Mouse (Mus musculus) bone marrow macrophage, adult 2 months (primary cell): ENCODE measurements around the gene Prune1.

ENCODE experiments used
- CTCF ChIP-seq: IDR thresholded peaks from 2 replicates; pipeline ENCODE4 v1.5.1; 2012; ENCODE audit warnings: low read depth, mild to moderate bottlenecking, low read length, moderate library complexity
- POLR2A ChIP-seq: IDR thresholded peaks from 2 replicates; pipeline ENCODE4 v1.6.1; 2012; ENCODE audit warnings: mild to moderate bottlenecking, low read depth, low read length, borderline replicate concordance

GRCm38 (mm10) chr3:95313476-95313875 lies 31.6 kb upstream of the Prune1 start:
- TF ChIP-seq POLR2A (no peak), CTCF (no peak)
